Mouse (Mus musculus) midbrain, embryonic 13.5 days (tissue): ENCODE results near the gene Phospho1. TPM values are rescaled to one million over a fixed set of nuclear protein-coding genes. Genes with fewer than 3 reads are reported as not detected.
A peak's percentile ranks its signal among the peaks of the same experiment; 100 is the strongest.

Experiments
- ATAC-seq: fragments of 200-750 bp; cut with Nextera tagmentation; 2 replicates; pipeline ENCODE4 v1.8.0; 2017; ENCODE audit warnings: mild to moderate bottlenecking, moderate TSS enrichment, moderate library complexity
- H3K27ac ChIP-seq: fragments of 300-500 bp; sonication (generic); 2 replicates; pipeline ENCODE4 v1.5.1; 2015; ENCODE audit warnings: inconsistent platforms, mild to moderate bottlenecking, moderate library complexity
- H3K27me3 ChIP-seq: fragments of 300-500 bp; sonication (generic); 2 replicates; pipeline ENCODE4 v1.6.1; 2015; ENCODE audit warnings: mild to moderate bottlenecking, inconsistent platforms
- H3K36me3 ChIP-seq: fragments of 300-500 bp; sonication (generic); 2 replicates; pipeline ENCODE4 v1.6.1; 2015; ENCODE audit warnings: mild to moderate bottlenecking, inconsistent platforms
- H3K4me1 ChIP-seq: fragments of 300-500 bp; sonication (generic); replicated peaks from 2 replicates; pipeline ENCODE4 v1.6.1; 2015; ENCODE audit warnings: inconsistent platforms
- H3K4me2 ChIP-seq: fragments of 300-500 bp; sonication (generic); replicated peaks from 2 replicates; pipeline ENCODE4 v1.6.1; 2015; ENCODE audit warnings: moderate library complexity, mild to moderate bottlenecking, inconsistent platforms
- H3K4me3 ChIP-seq: fragments of 300-500 bp; sonication (generic); replicated peaks from 2 replicates; pipeline ENCODE4 v1.5.1; 2015; ENCODE audit warnings: mild to moderate bottlenecking, inconsistent platforms
- H3K9ac ChIP-seq: fragments of 300-500 bp; sonication (generic); replicated peaks from 2 replicates; pipeline ENCODE4 v1.6.1; 2015; ENCODE audit warnings: mild to moderate bottlenecking, inconsistent platforms
- H3K9me3 ChIP-seq: fragments of 300-500 bp; sonication (generic); 2 replicates; pipeline ENCODE4 v1.6.1; 2016; ENCODE audit warnings: mild to moderate bottlenecking, inconsistent platforms
- WGBS: fragments of 180-500 bp; shearing (Covaris S2); methylation state at CpG from one replicate; pipeline ENCODE4 v1.1.7; 2015; 5-methylcytosine and 5-hydroxymethylcytosine counted together
- polyA plus RNA-seq: library from polyadenylated mRNA; unstranded; fragments of >200 nt; fragmentation: Nextera tagmentation; extraction: Ambion mirVana; gene quantifications from 2 replicates; pipeline ENCODE4 v1.2.1, GENCODE M21; 2015

Phospho1 gene
- polyA plus RNA-seq, 1 experiment from 2014 or later = not detected

DNA sequence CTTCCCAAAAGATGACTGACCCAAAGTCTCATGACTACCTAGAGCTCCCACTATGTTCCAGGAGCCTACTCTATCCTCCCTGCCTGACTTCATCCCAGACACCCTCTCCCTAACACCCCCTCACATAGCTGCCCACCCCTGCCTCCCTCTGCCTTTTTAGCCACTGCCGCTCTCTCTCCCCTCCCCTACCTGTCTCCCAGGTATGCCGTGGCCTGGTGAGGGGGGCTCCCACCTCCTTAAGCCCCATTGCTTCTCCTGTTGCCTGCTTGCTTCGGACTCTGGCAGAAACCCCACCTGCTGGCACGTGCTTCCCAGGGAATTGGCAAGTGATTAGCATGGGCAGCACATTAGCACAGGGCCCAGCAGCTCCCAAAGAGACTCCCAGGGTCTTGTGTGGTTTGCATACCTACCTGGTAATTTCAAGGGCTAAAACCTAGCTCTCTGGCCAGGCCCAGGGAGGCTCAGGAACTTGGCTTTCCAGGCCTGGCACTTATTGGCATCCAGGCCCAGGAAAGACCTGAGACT is 5.3 kb downstream of the Phospho1 start:
- 32% methylated on average over 4 of the region's 4 CpGs for WGBS
- H3K4me2 ChIP-seq = no peak overlapping the region
- H3K36me3 ChIP-seq = no peaks in the 10 kb centered on the region
- H3K27me3 ChIP-seq = peaks cover 97% of the 10 kb centered on the region
- H3K27ac ChIP-seq = no peak overlapping the region
- H3K9me3 ChIP-seq = no peaks in the 10 kb centered on the region
- H3K4me3 ChIP-seq = no peak overlapping the region; the same call in 1 of the 2 replicates
- peaks cover 37% of the 10 kb centered on the region for H3K4me1 ChIP-seq
- ATAC-seq = no peak
- H3K9ac ChIP-seq = no peak overlapping the region

- Histone ChIP-seq H3K9me3 (no peaks in the 10 kb centered on the region), H3K9ac (peak overlapping the region; percentile 51; the same call in 1 of the 2 replicates), H3K4me3 (peak overlapping the region; percentile 33), H3K36me3 (no peaks in the 10 kb centered on the region), H3K27me3 (peaks cover 97% of the 10 kb centered on the region), H3K4me2 (peak overlapping the region; percentile 49), H3K4me1 (peaks cover 34% of the 10 kb centered on the region), H3K27ac (no peak overlapping the region)
- 3% methylated on average over 80 of the region's 80 CpGs for WGBS
- no peak for ATAC-seq
Measured at GRCm38 (mm10) chr11:95830411-95831275, 6.3 kb downstream of the Phospho1 start.

DNA sequence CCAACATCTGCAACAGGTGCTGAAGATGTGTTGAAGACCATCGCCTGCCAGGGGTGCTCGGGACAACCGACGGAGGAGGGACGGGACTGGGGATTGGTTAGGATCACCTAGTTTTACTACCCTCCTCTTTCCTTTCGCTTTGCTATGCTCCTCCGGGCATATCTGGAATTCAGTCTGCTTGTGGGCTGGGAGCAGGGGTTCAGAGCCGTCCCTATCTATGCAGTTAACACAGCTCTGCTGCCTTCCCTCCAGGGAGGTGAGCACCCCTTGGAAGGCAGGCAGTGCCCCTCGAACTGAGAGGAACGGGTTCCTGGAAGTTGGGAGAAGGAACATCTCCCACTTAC is 6.9 kb downstream of the Phospho1 start:
- ATAC-seq = no peak
- 12% methylated on average over 10 of the region's 10 CpGs for WGBS
- no peaks in the 10 kb centered on the region for H3K9me3 ChIP-seq

GRCm38 (mm10) chr11:95831641-95832040 is 7.3 kb downstream of the Phospho1 start:
- no peak overlapping the region for H3K9ac ChIP-seq
- peaks cover 34% of the 10 kb centered on the region for H3K4me1 ChIP-seq
- H3K9me3 ChIP-seq = no peaks in the 10 kb centered on the region
- no peak for ATAC-seq
- WGBS = 2% methylated on average over 15 of the region's 15 CpGs
- peaks cover 98% of the 10 kb centered on the region for H3K27me3 ChIP-seq
- H3K36me3 ChIP-seq = no peaks in the 10 kb centered on the region
- H3K4me3 ChIP-seq = 0 out of 2 replicates have a peak overlapping the region, but pooled peaks have one; percentile 33
- no peak overlapping the region for H3K4me2 ChIP-seq
- H3K27ac ChIP-seq = no peak overlapping the region

More for the DNA sequence above, 6.9 kb downstream of the Phospho1 start:
- Histone ChIP-seq H3K9ac (no peak overlapping the region), H3K36me3 (no peaks in the 10 kb centered on the region), H3K27me3 (peaks cover 98% of the 10 kb centered on the region), H3K4me1 (peaks cover 34% of the 10 kb centered on the region), H3K4me2 (peak overlapping the region; percentile 49), H3K4me3 (peak overlapping the region; percentile 33), H3K27ac (no peak overlapping the region)

DNA sequence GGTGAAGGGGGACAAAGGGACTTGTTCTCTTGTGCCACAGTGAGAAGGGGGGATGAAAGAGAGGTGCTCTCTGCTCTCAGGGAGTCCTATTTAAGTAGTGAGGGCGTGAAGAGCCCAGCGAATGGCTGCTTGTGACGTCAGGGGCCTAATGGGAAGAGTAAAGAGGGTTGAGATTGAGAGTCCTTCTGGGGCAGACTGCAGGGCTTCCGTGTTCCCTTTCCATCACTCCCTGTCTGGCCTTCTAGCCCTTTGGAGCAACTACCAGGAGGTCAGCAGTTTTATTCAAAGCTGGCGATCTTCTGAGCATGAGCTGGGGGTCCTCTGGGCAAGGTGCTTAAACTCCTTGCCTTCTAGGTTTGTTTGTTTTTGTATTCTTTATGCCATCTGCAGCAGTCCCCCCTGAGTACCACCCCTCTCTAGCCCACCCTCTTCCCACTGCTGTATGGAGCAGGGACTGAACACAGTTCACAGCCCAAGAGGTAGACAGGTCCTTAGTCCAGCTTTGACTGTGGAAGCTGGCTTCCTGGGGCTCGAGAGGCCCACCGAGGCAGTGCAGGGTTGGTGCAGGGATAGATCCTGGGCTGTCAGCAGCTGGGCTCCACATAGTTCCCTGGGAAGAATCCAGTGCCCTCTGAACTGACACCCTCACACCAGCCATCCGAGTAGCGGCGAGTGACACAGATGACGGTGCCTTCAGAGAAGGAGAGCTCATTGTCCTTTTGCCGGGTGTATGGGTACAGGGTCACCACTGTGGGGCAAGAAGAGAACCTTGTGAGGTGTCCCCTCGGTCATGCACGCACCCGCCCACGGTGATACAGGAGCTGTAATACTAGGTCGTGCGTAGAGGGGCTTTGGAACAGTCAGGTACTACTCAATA is 8.1 kb downstream of the Phospho1 start:
- H3K27ac ChIP-seq = no peak overlapping the region
- peaks cover 98% of the 10 kb centered on the region for H3K27me3 ChIP-seq
- no peak overlapping the region for H3K9ac ChIP-seq
- H3K9me3 ChIP-seq = no peaks in the 10 kb centered on the region
- WGBS = 37% methylated on average over 18 of the region's 18 CpGs
- no peaks in the 10 kb centered on the region for H3K36me3 ChIP-seq
- H3K4me2 ChIP-seq = no peak overlapping the region
- no peak for ATAC-seq
- peaks cover 34% of the 10 kb centered on the region for H3K4me1 ChIP-seq
- H3K4me3 ChIP-seq = no peak overlapping the region

- peaks cover 95% of the 10 kb centered on the region for H3K27me3 ChIP-seq
- WGBS = 22% methylated on average over 8 of the region's 8 CpGs
- H3K4me1 ChIP-seq = peaks cover 34% of the 10 kb centered on the region
- H3K27ac ChIP-seq = no peak overlapping the region
- no peaks in the 10 kb centered on the region for H3K9me3 ChIP-seq
- no peak for ATAC-seq
- H3K36me3 ChIP-seq = no peaks in the 10 kb centered on the region
- H3K9ac ChIP-seq = no peak overlapping the region
- no peak overlapping the region for H3K4me2 ChIP-seq
- no peak overlapping the region for H3K4me3 ChIP-seq
Measured at GRCm38 (mm10) chr11:95833006-95833570, 8.8 kb downstream of the Phospho1 start.

DNA sequence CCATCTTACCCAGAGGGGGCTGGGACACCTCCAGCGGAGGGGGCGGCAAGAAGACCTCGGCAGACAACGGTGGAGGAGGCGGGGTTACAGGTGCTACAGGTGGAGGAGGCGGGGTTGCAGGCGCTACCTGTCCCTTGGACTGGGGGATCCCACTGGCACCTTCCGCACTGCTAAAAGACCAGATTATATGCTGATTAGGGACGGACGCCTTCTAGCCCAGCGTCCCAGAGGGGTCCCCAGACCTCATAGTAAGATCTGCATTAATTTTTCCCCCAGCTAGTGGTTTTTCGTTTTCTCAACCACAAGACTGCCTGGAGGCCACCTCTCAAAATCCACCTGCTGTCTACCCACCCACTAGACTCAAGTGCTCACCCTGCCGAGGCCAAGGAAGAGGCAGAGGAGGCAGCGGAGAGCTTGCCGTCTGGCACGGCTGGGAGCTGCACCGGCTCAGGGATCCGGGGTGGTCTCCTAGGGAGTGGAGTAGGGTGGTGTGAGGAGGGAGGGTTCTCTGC is 9.4 kb downstream of the Phospho1 start:
- peak overlapping the region; percentile 22; the same call in 1 of the 2 replicates for H3K4me2 ChIP-seq
- H3K9ac ChIP-seq = no peak overlapping the region
- peaks cover 94% of the 10 kb centered on the region for H3K27me3 ChIP-seq
- H3K4me3 ChIP-seq = 0 out of 2 replicates have a peak overlapping the region, but pooled peaks have one; percentile 0
- H3K27ac ChIP-seq = no peak overlapping the region
- peaks cover 34% of the 10 kb centered on the region for H3K4me1 ChIP-seq
- H3K9me3 ChIP-seq = no peaks in the 10 kb centered on the region
- H3K36me3 ChIP-seq = no peaks in the 10 kb centered on the region
- no peak for ATAC-seq
- WGBS = 5% methylated on average over 18 of the region's 18 CpGs

- Histone ChIP-seq H3K36me3 (no peaks in the 10 kb centered on the region), H3K27me3 (peaks cover 90% of the 10 kb centered on the region), H3K9me3 (no peaks in the 10 kb centered on the region), H3K9ac (no peak overlapping the region), H3K4me2 (peak overlapping the region; percentile 22; the same call in 1 of the 2 replicates), H3K27ac (no peak overlapping the region), H3K4me1 (peaks cover 34% of the 10 kb centered on the region), H3K4me3 (0 out of 2 replicates have a peak overlapping the region, but pooled peaks have one; percentile 0)
- no peak for ATAC-seq
- WGBS = 6% methylated on average over 22 of the region's 22 CpGs
Measured at GRCm38 (mm10) chr11:95834143-95834667, 9.9 kb downstream of the Phospho1 start.

DNA sequence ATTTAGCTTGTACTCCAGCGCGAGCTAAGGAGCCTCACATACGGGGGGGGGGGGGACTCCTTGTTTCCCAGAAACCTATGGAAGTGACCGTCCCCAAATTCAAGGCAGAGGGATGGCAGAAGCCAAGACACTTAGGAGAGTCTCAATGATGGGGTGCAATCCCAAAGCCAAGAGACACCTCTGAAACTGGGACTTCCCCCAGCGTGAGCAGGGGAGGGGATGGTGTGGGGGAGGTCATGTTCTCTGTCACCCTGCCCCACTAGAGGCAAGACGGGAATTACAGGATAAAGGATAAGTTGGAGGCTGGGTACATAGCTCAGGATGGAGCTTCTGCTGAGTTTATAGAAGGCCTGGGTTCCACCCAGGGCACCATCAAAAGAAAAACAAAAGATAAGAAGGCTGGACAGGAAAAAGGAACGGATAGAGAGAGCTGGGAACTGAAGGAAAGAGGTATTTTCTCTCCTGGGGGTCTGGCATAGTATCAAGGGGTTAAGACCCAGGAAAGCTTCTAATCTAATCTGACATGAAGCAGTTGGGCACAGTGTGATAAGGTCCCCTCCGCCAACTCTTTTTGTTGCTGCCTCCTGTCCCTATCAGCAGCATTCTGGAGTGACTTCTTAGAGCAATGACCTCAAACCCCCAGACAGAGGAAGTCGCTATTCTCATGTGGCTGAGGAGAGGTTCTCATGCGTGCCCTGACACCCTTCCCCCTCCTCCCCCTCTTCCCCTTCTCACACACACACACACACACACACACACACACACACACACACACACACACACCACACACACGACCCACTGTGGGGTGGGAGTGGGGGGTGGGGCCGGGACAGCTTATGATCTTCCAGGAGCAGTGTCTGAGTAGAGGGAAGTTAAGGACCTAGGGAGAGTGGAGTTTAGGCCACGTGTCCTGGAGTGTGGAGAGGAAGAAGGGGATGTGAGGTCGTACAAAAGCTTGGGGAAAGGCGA is 10.7 kb downstream of the Phospho1 start:
- Histone ChIP-seq H3K4me1 (peaks cover 32% of the 10 kb centered on the region), H3K36me3 (no peaks in the 10 kb centered on the region), H3K4me2 (no peak overlapping the region), H3K27ac (no peak overlapping the region), H3K9me3 (no peaks in the 10 kb centered on the region), H3K9ac (no peak overlapping the region), H3K4me3 (no peak overlapping the region), H3K27me3 (peaks cover 82% of the 10 kb centered on the region)
- 17% methylated on average over 15 of the region's 15 CpGs for WGBS
- ATAC-seq = no peak

- no peaks in the 10 kb centered on the region for H3K36me3 ChIP-seq
- 45% methylated on average over 6 of the region's 6 CpGs for WGBS
- H3K4me1 ChIP-seq = peaks cover 24% of the 10 kb centered on the region
- H3K4me2 ChIP-seq = no peak overlapping the region
- no peak overlapping the region for H3K9ac ChIP-seq
- no peaks in the 10 kb centered on the region for H3K9me3 ChIP-seq
- H3K27ac ChIP-seq = no peak overlapping the region
- ATAC-seq = no peak
- peaks cover 76% of the 10 kb centered on the region for H3K27me3 ChIP-seq
- no peak overlapping the region for H3K4me3 ChIP-seq
Measured at GRCm38 (mm10) chr11:95835832-95836231, 11.5 kb downstream of the Phospho1 start.
